Mouse (Mus musculus) MEL (cell line): ENCODE measurements at regions not wholly inside any gene's neighbourhood (a gene's known extent, or its start where the extent isn't known, plus 50 kb on each side); places are given as distances from the start of the nearest gene placed in this dataset.
A peak's percentile ranks its signal among the peaks of the same experiment; 100 is the strongest.

ENCODE experiments used
- DNase-seq: peaks from one replicate; pipeline ENCODE4 v3.0.0; 2011; ENCODE audit warnings: low read depth, low spot score
- H3K27ac ChIP-seq: 2 replicates; pipeline ENCODE4 v1.5.1; 2012; ENCODE audit warnings: low read depth, mild to moderate bottlenecking, control low read depth, low read length, moderate library complexity; ENCODE audit not compliant: control insufficient read depth
- H3K27me3 ChIP-seq, 2 experiments: fragments of 150-350 bp in 1 of 2; sonication (generic) in 1 of 2; 2 replicates each; pipeline ENCODE4 v1.6.1; 2012; ENCODE audit warnings: low read length in 2 of 2, mild to moderate bottlenecking in 2 of 2, improper control_type of control experiment in 1 of 2, moderate library complexity in 1 of 2; ENCODE audit not compliant: insufficient read depth in 2 of 2, control insufficient read depth in 1 of 2
- H3K36me3 ChIP-seq, 2 experiments: 2 replicates each; pipeline ENCODE4 v1.6.1; 2012 to 2014; ENCODE audit warnings: low read length in 2 of 2, improper control_type of control experiment in 1 of 2, inconsistent platforms in 1 of 2, mild to moderate bottlenecking in 1 of 2; ENCODE audit not compliant: insufficient read depth in 2 of 2, control insufficient read depth in 1 of 2
- H3K4me1 ChIP-seq, 2 experiments: fragments of 150-350 bp in 1 of 2; sonication (generic) in 1 of 2; 2 replicates each; pipeline ENCODE4 v1.6.1; 2012; ENCODE audit warnings: low read length in 2 of 2, improper control_type of control experiment in 1 of 2, mild to moderate bottlenecking in 1 of 2; ENCODE audit not compliant: insufficient read depth in 2 of 2, control insufficient read depth in 1 of 2
- H3K4me3 ChIP-seq, 2 experiments: fragments of 150-350 bp in 1 of 2; sonication (generic) in 1 of 2; 2 replicates each; pipeline ENCODE4 v1.5.1; 2012; ENCODE audit warnings: low read depth in 2 of 2, low read length in 2 of 2, mild to moderate bottlenecking in 2 of 2, moderate library complexity in 2 of 2, control low read depth in 1 of 2, improper control_type of control experiment in 1 of 2; ENCODE audit not compliant: control insufficient read depth in 1 of 2, insufficient read depth in 1 of 2
- H3K79me2 ChIP-seq: 2 replicates; pipeline ENCODE4 v1.6.1; 2012; ENCODE audit warnings: mild to moderate bottlenecking, low read length, moderate library complexity; ENCODE audit not compliant: control insufficient read depth, poor library complexity, insufficient read depth
- H3K9ac ChIP-seq: 2 replicates; pipeline ENCODE4 v1.6.1; 2012; ENCODE audit warnings: low read depth, mild to moderate bottlenecking, control low read depth, low read length, moderate library complexity; ENCODE audit not compliant: control insufficient read depth, poor library complexity, severe bottlenecking
- H3K9me3 ChIP-seq: fragments of 150-350 bp; sonication (generic); replicated peaks from 2 replicates; pipeline ENCODE4 v1.6.1; 2012; ENCODE audit warnings: mild to moderate bottlenecking, low read length, improper control_type of control experiment, moderate library complexity; ENCODE audit not compliant: insufficient read depth
- CHD1 ChIP-seq: IDR thresholded peaks from 2 replicates; pipeline ENCODE4 v1.6.1; 2012; ENCODE audit warnings: low read depth, mild to moderate bottlenecking, inconsistent platforms, low read length, improper control_type of control experiment
- CHD2 ChIP-seq: IDR thresholded peaks from 2 replicates; pipeline ENCODE4 v1.6.1; 2011; ENCODE audit warnings: low read length, improper control_type of control experiment
- CTCF ChIP-seq, 3 experiments: IDR thresholded peaks in 2 of 3; conservative IDR thresholded peaks in 1 of 3; 2 replicates each; pipeline ENCODE4 v1.5.1; 2011 to 2012; ENCODE audit warnings: low read length in 3 of 3, low read depth in 2 of 3, mild to moderate bottlenecking in 2 of 3, improper control_type of control experiment in 1 of 3, inconsistent platforms in 1 of 3, mixed read lengths in 1 of 3, moderate library complexity in 1 of 3; ENCODE audit not compliant: control insufficient read depth in 1 of 3, insufficient read depth in 1 of 3, poor library complexity in 1 of 3, severe bottlenecking in 1 of 3
- GABPA ChIP-seq: IDR thresholded peaks from 2 replicates; pipeline ENCODE4 v1.6.1; 2012; ENCODE audit warnings: low read depth, mild to moderate bottlenecking, inconsistent platforms, low read length, improper control_type of control experiment, moderate library complexity
- HCFC1 ChIP-seq: IDR thresholded peaks from 2 replicates; pipeline ENCODE4 v1.6.1; 2012; ENCODE audit warnings: low read depth, mild to moderate bottlenecking, inconsistent platforms, low read length, improper control_type of control experiment, moderate library complexity
- JUND ChIP-seq: IDR thresholded peaks from 2 replicates; pipeline ENCODE4 v1.6.1; 2011; ENCODE audit warnings: low read depth, mild to moderate bottlenecking, improper control_type of control experiment, low read length
- KAT2A ChIP-seq: conservative IDR thresholded peaks from 2 replicates; pipeline ENCODE4 v1.6.1; 2012; ENCODE audit warnings: low read depth, low read length, improper control_type of control experiment, inconsistent platforms
- MAFK ChIP-seq: IDR thresholded peaks from 2 replicates; pipeline ENCODE4 v1.6.1; 2011; ENCODE audit warnings: low read depth, mild to moderate bottlenecking, low read length, improper control_type of control experiment, borderline replicate concordance
- MXI1 ChIP-seq: IDR thresholded peaks from 2 replicates; pipeline ENCODE4 v1.6.1; 2011; ENCODE audit warnings: mild to moderate bottlenecking, low read depth, low read length, improper control_type of control experiment
- MYC ChIP-seq: IDR thresholded peaks from 2 replicates; pipeline ENCODE4 v1.6.1; 2011; ENCODE audit warnings: low read depth, mild to moderate bottlenecking, low read length, improper control_type of control experiment, moderate library complexity
- NRF1 ChIP-seq: IDR thresholded peaks from 2 replicates; pipeline ENCODE4 v1.6.1; 2014; ENCODE audit warnings: low read depth, mild to moderate bottlenecking, inconsistent platforms, low read length, improper control_type of control experiment, moderate library complexity; ENCODE audit not compliant: poor library complexity, insufficient read depth, severe bottlenecking
- POLR2A ChIP-seq, 2 experiments: IDR thresholded peaks; 2 replicates each; pipeline ENCODE4 v1.6.1; 2011 to 2012; ENCODE audit warnings: low read length in 2 of 2, mild to moderate bottlenecking in 2 of 2, control low read depth in 1 of 2, improper control_type of control experiment in 1 of 2, low read depth in 1 of 2, moderate library complexity in 1 of 2; ENCODE audit not compliant: control insufficient read depth in 1 of 2, insufficient read depth in 1 of 2, poor library complexity in 1 of 2
- POLR2AphosphoS2 ChIP-seq: IDR thresholded peaks from 2 replicates; pipeline ENCODE4 v1.6.1; 2011; ENCODE audit warnings: low read length, improper control_type of control experiment
- POLR2AphosphoS5 ChIP-seq: IDR thresholded peaks from 2 replicates; pipeline ENCODE4 v1.6.1; 2012; ENCODE audit warnings: low read depth, borderline replicate concordance, mild to moderate bottlenecking, inconsistent platforms, low read length, moderate library complexity, mixed read lengths
- SMC3 ChIP-seq: IDR thresholded peaks from 2 replicates; pipeline ENCODE4 v1.6.1; 2011; ENCODE audit warnings: low read depth, low read length, improper control_type of control experiment
- TBP ChIP-seq: IDR thresholded peaks from 2 replicates; pipeline ENCODE4 v1.8.0; 2011; ENCODE audit warnings: low read depth, low read length, improper control_type of control experiment
- ZKSCAN1 ChIP-seq: IDR thresholded peaks from 2 replicates; pipeline ENCODE4 v1.6.1; 2012; ENCODE audit warnings: low read depth, mild to moderate bottlenecking, inconsistent platforms, low read length, improper control_type of control experiment, moderate library complexity
- ZMIZ1 ChIP-seq: IDR thresholded peaks from 2 replicates; pipeline ENCODE4 v1.6.1; 2012; ENCODE audit warnings: low read depth, mild to moderate bottlenecking, inconsistent platforms, low read length, improper control_type of control experiment, moderate library complexity
- ZNF384 ChIP-seq: IDR thresholded peaks from 2 replicates; pipeline ENCODE4 v1.6.1; 2012; ENCODE audit warnings: low read depth, mild to moderate bottlenecking, inconsistent platforms, low read length, improper control_type of control experiment

- H3K36me3 ChIP-seq: no peaks in the 10 kb centered on the region
- TF ChIP-seq KAT2A (no peak), ZKSCAN1 (no peak), MAFK (no peak), GABPA (no peak), JUND (no peak), POLR2AphosphoS2 (no peak), CHD1 (no peak), POLR2AphosphoS5 (no peak), ZNF384 (no peak), CTCF (IDR thresholded peaks at IDR 0.05 in 2 of 3, conservative IDR thresholded peaks at IDR 0.05 in 1 of 3; ENCODE audit: control insufficient read depth in 1 of 3, insufficient read depth in 1 of 3, low read depth in 2 of 3, low read length in 3 of 3, poor library complexity in 1 of 3, severe bottlenecking in 1 of 3) (no peak), MYC (no peak), NRF1 (no peak)
- H3K79me2 ChIP-seq: no peaks in the 10 kb centered on the region
- H3K27ac ChIP-seq: no peak overlapping the region
- H3K4me3 ChIP-seq: peak overlapping the region; percentile 22 to 38; a peak in 1 of 4 replicates
- DNase-seq: peak; percentile 19
- no peak overlapping the region for H3K9ac ChIP-seq
- 0 out of 4 replicates have a peak, but pooled peaks cover 0 to 4% of the 10 kb centered on the region in 2 experiments for H3K4me1 ChIP-seq
- no peaks in the 10 kb centered on the region for H3K9me3 ChIP-seq
- H3K27me3 ChIP-seq: no peaks in the 10 kb centered on the region
Observed at GRCm38 (mm10) chr2:167823044-167823443, 108.8 kb upstream of the Ptpn1 start.

- Histone ChIP-seq H3K79me2 (no peaks in the 10 kb centered on the region), H3K27ac (no peak overlapping the region), H3K9ac (no peak overlapping the region), H3K4me3 (no peak overlapping the region), H3K9me3 (no peaks in the 10 kb centered on the region), H3K36me3 (peaks cover 0 to 2% of the 10 kb centered on the region in 2 experiments; a peak in 2 of 4 replicates), H3K27me3 (no peaks in the 10 kb centered on the region), H3K4me1 (peaks cover 0 to 16% of the 10 kb centered on the region in 2 experiments; a peak in 2 of 4 replicates)
- no peak for TF ChIP-seq POLR2A (IDR thresholded peaks at IDR 0.05; ENCODE audit: control insufficient read depth in 1 of 2, insufficient read depth in 1 of 2, low read depth in 1 of 2, low read length in 2 of 2, poor library complexity in 1 of 2)
- no peak for TF ChIP-seq CHD2
- TF ChIP-seq MXI1: no peak
- no peak for TF ChIP-seq MYC
- TF ChIP-seq KAT2A: no peak
- no peak for TF ChIP-seq SMC3
- no peak for TF ChIP-seq HCFC1
- no peak for TF ChIP-seq TBP
- TF ChIP-seq CTCF (IDR thresholded peaks at IDR 0.05 in 2 of 3, conservative IDR thresholded peaks at IDR 0.05 in 1 of 3; ENCODE audit: control insufficient read depth in 1 of 3, insufficient read depth in 1 of 3, low read depth in 2 of 3, low read length in 3 of 3, poor library complexity in 1 of 3, severe bottlenecking in 1 of 3): no peak
- no peak for TF ChIP-seq ZMIZ1
- DNase-seq: no peak
Observed at GRCm38 (mm10) chr2:167821186-167821585, 110.7 kb upstream of the Ptpn1 start.
